Mouse (Mus musculus) G1E (cell line): ENCODE measurements at regions not wholly inside any gene's neighbourhood (a gene's known extent, or its start where the extent isn't known, plus 50 kb on each side); places are given as distances from the start of the nearest gene placed in this dataset.

Experiments
- CTCF ChIP-seq: IDR thresholded peaks from 2 replicates; pipeline ENCODE4 v1.5.1; 2012; ENCODE audit warnings: low read depth, low read length, inconsistent platforms, mixed read lengths
- GATA1 ChIP-seq: IDR thresholded peaks from 2 replicates; pipeline ENCODE4 v1.6.1; 2012; ENCODE audit warnings: borderline replicate concordance, low read length, inconsistent platforms, mixed read lengths
- GATA2 ChIP-seq: IDR thresholded peaks from 2 replicates; pipeline ENCODE4 v1.6.1; 2012; ENCODE audit warnings: low read depth, low read length, inconsistent platforms, borderline replicate concordance
- POLR2AphosphoS5 ChIP-seq: IDR thresholded peaks from 2 replicates; pipeline ENCODE4 v1.6.1; 2012; ENCODE audit warnings: low read depth, low read length, inconsistent platforms; ENCODE audit not compliant: insufficient replicate concordance
- TAL1 ChIP-seq: conservative IDR thresholded peaks from 2 replicates; pipeline ENCODE4 v1.6.1; 2012; ENCODE audit warnings: low read depth, low read length, inconsistent platforms, mixed read lengths

- TF ChIP-seq CTCF (no peak), TAL1 (no peak), GATA2 (no peak), GATA1 (no peak), POLR2AphosphoS5 (no peak)
These were observed 330.9 kb upstream of the Fam241a start for GRCm38 (mm10) chr3:128226930-128227585.
